Mouse (Mus musculus): ENCODE data around the gene Klhl20. TPM values are rescaled to one million over a fixed set of nuclear protein-coding genes. Genes with fewer than 3 reads are reported as not detected.

Klhl20 gene
- polyA plus RNA-seq, 1 experiment from 2014 or later: 14.4 TPM

Other genes with a start within 250 kb of the Klhl20 start
- 5.8 and 9.3 TPM in 2 replicates for gene Rc3h1, start 225.1 kb downstream of the Klhl20 start, polyA plus RNA-seq (2014; fragmentation: Nextera tagmentation; extraction: Ambion mirVana)
- gene Serpinc1, start 152.9 kb downstream of the Klhl20 start, polyA plus RNA-seq (2014; fragmentation: Nextera tagmentation; extraction: Ambion mirVana): 1.2 and 2.4 TPM in 2 replicates
- gene Zbtb37, start 96.7 kb downstream of the Klhl20 start, polyA plus RNA-seq (2014; fragmentation: Nextera tagmentation; extraction: Ambion mirVana): 8.0 and 11.2 TPM in 2 replicates
- gene Dars2, start 60.9 kb downstream of the Klhl20 start, polyA plus RNA-seq (2014; fragmentation: Nextera tagmentation; extraction: Ambion mirVana): 37.0 and 41.4 TPM in 2 replicates
- gene Cenpl, start 60.8 kb downstream of the Klhl20 start, polyA plus RNA-seq (2014; fragmentation: Nextera tagmentation; extraction: Ambion mirVana): 22.3 and 24.8 TPM in 2 replicates
- gene Ankrd45, start 11.2 kb upstream of the Klhl20 start, polyA plus RNA-seq (2014; fragmentation: Nextera tagmentation; extraction: Ambion mirVana): 2.5 and 3.0 TPM in 2 replicates
- 0.17 TPM in 1 of 2 replicates, not detected in the other for gene Tex50, start 27.8 kb upstream of the Klhl20 start, polyA plus RNA-seq (2014; fragmentation: Nextera tagmentation; extraction: Ambion mirVana)
- gene Prdx6, start 119.7 kb upstream of the Klhl20 start, polyA plus RNA-seq (2014; fragmentation: Nextera tagmentation; extraction: Ambion mirVana): 446 and 456 TPM in 2 replicates